Mouse (Mus musculus): ENCODE data around the gene Tmbim6.

DNA sequence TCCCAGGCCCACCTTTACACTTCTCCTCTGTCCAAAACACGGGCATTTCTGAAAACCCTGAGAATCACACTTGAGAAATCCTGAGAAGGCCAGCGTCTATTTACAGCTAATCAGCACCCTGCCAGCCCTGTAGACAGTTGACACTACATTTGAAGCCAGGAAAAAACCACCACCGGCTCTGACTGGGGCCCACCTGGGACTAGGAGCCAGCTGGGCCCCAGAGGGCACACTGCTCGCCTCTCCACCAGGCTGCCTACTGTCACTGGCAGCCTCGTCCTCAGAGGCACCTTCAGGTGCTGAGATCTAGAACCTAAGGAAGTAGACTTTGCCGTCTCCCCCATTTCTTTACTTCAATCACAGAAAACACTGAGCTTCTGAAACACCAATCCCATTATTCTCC lies 37.0 kb upstream of the Tmbim6 start:
- TF ChIP-seq POLR2A (IDR thresholded peaks at IDR 0.05; ENCODE audit: low read depth, low read length) (no peak), CTCF (IDR thresholded peaks at IDR 0.05; ENCODE audit: extremely low read depth, insufficient read depth, insufficient read length, insufficient replicate concordance) (no peak)

Measured in spleen, adult 2 months (tissue).